Mouse (Mus musculus) hindbrain, embryonic 16.5 days (tissue): ENCODE results near the gene Spata2. TPM values are rescaled to one million over a fixed set of nuclear protein-coding genes. Genes with fewer than 3 reads are reported as not detected.

Experiments used
- ATAC-seq: fragments of 200-750 bp; cut with Nextera tagmentation; 2 replicates; pipeline ENCODE4 v1.8.0; 2017; ENCODE audit warnings: moderate TSS enrichment, moderate library complexity
- H3K27ac ChIP-seq: fragments of 300-500 bp; sonication (generic); 2 replicates; pipeline ENCODE4 v1.5.1; 2014; ENCODE audit warnings: low read depth, mild to moderate bottlenecking, control low read depth, low read length, moderate library complexity
- H3K27me3 ChIP-seq: fragments of 300-500 bp; sonication (generic); replicated peaks from 2 replicates; pipeline ENCODE4 v1.6.1; 2014; ENCODE audit warnings: low read length; ENCODE audit not compliant: control insufficient read depth, insufficient read depth
- H3K36me3 ChIP-seq: fragments of 300-500 bp; sonication (generic); 2 replicates; pipeline ENCODE4 v1.6.1; 2014; ENCODE audit warnings: mild to moderate bottlenecking, low read length, moderate library complexity, mixed read lengths; ENCODE audit not compliant: control insufficient read depth, insufficient read depth
- H3K4me1 ChIP-seq: fragments of 300-500 bp; sonication (generic); 2 replicates; pipeline ENCODE4 v1.6.1; 2014; ENCODE audit warnings: low read depth, low read length; ENCODE audit not compliant: control insufficient read depth, insufficient read depth
- H3K4me2 ChIP-seq: fragments of 300-500 bp; sonication (generic); 2 replicates; pipeline ENCODE4 v1.6.1; 2014; ENCODE audit warnings: mild to moderate bottlenecking, low read length, control low read depth, moderate library complexity
- H3K4me3 ChIP-seq: fragments of 300-500 bp; sonication (generic); 2 replicates; pipeline ENCODE4 v1.5.1; 2014; ENCODE audit warnings: mild to moderate bottlenecking, low read length, control low read depth, moderate library complexity
- H3K9ac ChIP-seq: fragments of 300-500 bp; sonication (generic); 2 replicates; pipeline ENCODE4 v1.6.1; 2014; ENCODE audit warnings: low read depth, mild to moderate bottlenecking, control low read depth, low read length, moderate library complexity
- H3K9me3 ChIP-seq: fragments of 300-500 bp; sonication (generic); 2 replicates; pipeline ENCODE4 v1.6.1; 2014; ENCODE audit warnings: mild to moderate bottlenecking, low read length, moderate library complexity; ENCODE audit not compliant: control insufficient read depth
- WGBS: fragments of 180-500 bp; shearing (Covaris S2); extraction: QIAGEN DNeasy Blood & Tissue Kit; methylation state at CpG from one replicate; pipeline ENCODE4 v1.1.7; 2014; 5-methylcytosine and 5-hydroxymethylcytosine counted together
- polyA plus RNA-seq: library from polyadenylated mRNA; unstranded; fragments of >200 nt; fragmentation: Nextera tagmentation; extraction: Ambion mirVana; gene quantifications from 2 replicates; pipeline ENCODE4 v1.2.1, GENCODE M21; 2015

Gene Spata2
- polyA plus RNA-seq, 1 experiment from 2014 or later: 30.5 TPM

- Histone ChIP-seq H3K4me2 (no peak overlapping the region), H3K9ac (no peak overlapping the region), H3K27ac (peak overlapping the region; percentile 41), H3K36me3 (peaks cover 17% of the 10 kb centered on the region), H3K4me1 (peaks cover 26% of the 10 kb centered on the region), H3K4me3 (no peak overlapping the region), H3K27me3 (no peaks in the 10 kb centered on the region), H3K9me3 (no peaks in the 10 kb centered on the region)
- 50% methylated on average over 7 of the region's 7 CpGs for WGBS
- ATAC-seq: peak; percentile 87
Observed at GRCm38 (mm10) chr2:167485501-167486377, 6.9 kb downstream of the Spata2 start.

- H3K4me2 ChIP-seq: no peak overlapping the region
- ATAC-seq: no peak
Observed at GRCm38 (mm10) chr2:167484932-167485331, 7.8 kb downstream of the Spata2 start.

GRCm38 (mm10) chr2:167483827-167484410 lies 8.8 kb downstream of the Spata2 start:
- no peak for ATAC-seq
- no peak overlapping the region for H3K9ac ChIP-seq
- no peaks in the 10 kb centered on the region for H3K9me3 ChIP-seq
- H3K27ac ChIP-seq: no peak overlapping the region
- H3K36me3 ChIP-seq: peaks cover 17% of the 10 kb centered on the region
- peaks cover 23% of the 10 kb centered on the region for H3K4me1 ChIP-seq
- WGBS: 95% methylated on average over 24 of the region's 24 CpGs
- H3K4me3 ChIP-seq: no peak overlapping the region
- H3K4me2 ChIP-seq: no peak overlapping the region
- no peaks in the 10 kb centered on the region for H3K27me3 ChIP-seq

More at GRCm38 (mm10) chr2:167484932-167485331, 7.8 kb downstream of the Spata2 start:
- Histone ChIP-seq H3K9me3 (no peaks in the 10 kb centered on the region), H3K4me3 (no peak overlapping the region), H3K27ac (peak overlapping the region; percentile 41), H3K4me1 (peaks cover 23% of the 10 kb centered on the region), H3K36me3 (peaks cover 17% of the 10 kb centered on the region), H3K9ac (no peak overlapping the region), H3K27me3 (no peaks in the 10 kb centered on the region)
- 90% methylated on average over 11 of the region's 11 CpGs for WGBS

GRCm38 (mm10) chr2:167483081-167483826 lies 9.4 kb downstream of the Spata2 start:
- 96% methylated on average over 27 of the region's 27 CpGs for WGBS
- Histone ChIP-seq H3K36me3 (peaks cover 17% of the 10 kb centered on the region), H3K9me3 (no peaks in the 10 kb centered on the region), H3K4me1 (peaks cover 23% of the 10 kb centered on the region), H3K27ac (no peak overlapping the region), H3K4me2 (no peak overlapping the region), H3K27me3 (no peaks in the 10 kb centered on the region), H3K9ac (no peak overlapping the region), H3K4me3 (no peak overlapping the region)
- no peak for ATAC-seq

GRCm38 (mm10) chr2:167482681-167483080 lies 10.0 kb downstream of the Spata2 start:
- peaks cover 17% of the 10 kb centered on the region for H3K36me3 ChIP-seq
- H3K27me3 ChIP-seq: no peaks in the 10 kb centered on the region
- 78% methylated on average over 4 of the region's 4 CpGs for WGBS
- no peak overlapping the region for H3K4me2 ChIP-seq
- H3K27ac ChIP-seq: no peak overlapping the region
- H3K9me3 ChIP-seq: no peaks in the 10 kb centered on the region
- no peak overlapping the region for H3K4me3 ChIP-seq
- H3K4me1 ChIP-seq: peaks cover 23% of the 10 kb centered on the region
- no peak overlapping the region for H3K9ac ChIP-seq
- no peak for ATAC-seq

- no peaks in the 10 kb centered on the region for H3K9me3 ChIP-seq
- no peak overlapping the region for H3K27ac ChIP-seq
- H3K9ac ChIP-seq: no peak overlapping the region
- no peak for ATAC-seq
- H3K36me3 ChIP-seq: peaks cover 20% of the 10 kb centered on the region
- WGBS: 95% methylated on average over 1 of the region's 1 CpGs
- peaks cover 22% of the 10 kb centered on the region for H3K4me1 ChIP-seq
- H3K4me3 ChIP-seq: no peak overlapping the region
- H3K4me2 ChIP-seq: no peak overlapping the region
- H3K27me3 ChIP-seq: no peaks in the 10 kb centered on the region
Observed at GRCm38 (mm10) chr2:167479501-167479900, 13.2 kb downstream of the Spata2 start.

GRCm38 (mm10) chr2:167478128-167478527 lies 14.6 kb downstream of the Spata2 start:
- peaks cover 20% of the 10 kb centered on the region for H3K36me3 ChIP-seq
- H3K4me3 ChIP-seq: no peak overlapping the region
- 53% methylated on average over 2 of the region's 2 CpGs for WGBS
- no peak overlapping the region for H3K9ac ChIP-seq
- no peaks in the 10 kb centered on the region for H3K27me3 ChIP-seq
- no peak for ATAC-seq
- H3K4me2 ChIP-seq: no peak overlapping the region
- H3K4me1 ChIP-seq: peaks cover 19% of the 10 kb centered on the region
- H3K27ac ChIP-seq: no peak overlapping the region
- H3K9me3 ChIP-seq: no peaks in the 10 kb centered on the region

- no peak overlapping the region for H3K4me2 ChIP-seq
Observed at GRCm38 (mm10) chr2:167476762-167477161, 15.9 kb downstream of the Spata2 start.

More at GRCm38 (mm10) chr2:167476762-167477161, 15.9 kb downstream of the Spata2 start:
- Histone ChIP-seq H3K4me1 (peaks cover 19% of the 10 kb centered on the region), H3K9me3 (no peaks in the 10 kb centered on the region), H3K27me3 (no peaks in the 10 kb centered on the region), H3K9ac (no peak overlapping the region), H3K36me3 (peaks cover 15% of the 10 kb centered on the region), H3K27ac (peak overlapping the region; percentile 83), H3K4me3 (no peak overlapping the region)
- ATAC-seq: peak; percentile 8; the same call in 1 of the 2 replicates
- 66% methylated on average over 4 of the region's 4 CpGs for WGBS
